ENCODE assay signal across 8 mouse cellular contexts in genomic region chr8:85037681-85038531, GRCm38 (mm10). TPM values are rescaled to one million over a fixed set of nuclear protein-coding genes. Genes with fewer than 3 reads are reported as not detected.
DNase-seq lines count a peak whose midpoint lies in the region; ATAC-seq and TF ChIP-seq lines count a peak whose summit lies in the region.

No protein-coding gene starts in this region.

- no peaks in the 10 kb centered on the region for H3K9me3 ChIP-seq in heart, embryonic 10.5 days
- H3K9me3 ChIP-seq in liver, embryonic 12.5 days (replicated peaks) = no peaks in the 10 kb centered on the region
- no peaks in the 10 kb centered on the region for H3K9me3 ChIP-seq in stomach, embryonic 15.5 days

- DNase-seq in urinary bladder, adult 18-20 months (ENCODE audit: low spot score in 2 of 2) = peak; percentile 35 to 65
- no peak for DNase-seq in urinary bladder, postnatal 10 days (ENCODE audit: low spot score)
- DNase-seq in heart, embryonic 10.5 days (ENCODE audit: low spot score) = peak; percentile 89
- DNase-seq in kidney, adult 9 months = peak; percentile 39

- no peaks in the 10 kb centered on the region; the same call in 1 of the 2 replicates for H3K4me1 ChIP-seq in cortical plate, adult 2 months (ENCODE audit: control insufficient read depth, insufficient read depth, low read length)
- H3K4me1 ChIP-seq in heart, embryonic 10.5 days = peaks cover 26% of the 10 kb centered on the region
- H3K4me1 ChIP-seq in liver, embryonic 12.5 days = peaks cover 76% of the 10 kb centered on the region
- peaks cover 23% of the 10 kb centered on the region for H3K4me1 ChIP-seq in stomach, embryonic 15.5 days

- peak overlapping the region; percentile 68 for H3K4me3 ChIP-seq in cortical plate, adult 2 months (ENCODE audit: insufficient read depth, low read length)
- H3K4me3 ChIP-seq in heart, embryonic 10.5 days = peak overlapping the region; percentile 85
- H3K4me3 ChIP-seq in liver, embryonic 12.5 days = peak overlapping the region; percentile 86
- H3K4me3 ChIP-seq in myocyte = peak overlapping the region; percentile 95
- H3K4me3 ChIP-seq in stomach, embryonic 15.5 days (replicated peaks) = peak overlapping the region; percentile 77

- peak overlapping the region; percentile 94 for H3K9ac ChIP-seq in liver, embryonic 12.5 days
- H3K9ac ChIP-seq in stomach, embryonic 15.5 days = peak overlapping the region; percentile 87

- H3K4me2 ChIP-seq in liver, embryonic 12.5 days = peak overlapping the region; percentile 98
- H3K4me2 ChIP-seq in myocyte (ENCODE audit: low read depth) = peak overlapping the region; percentile 70
- peak overlapping the region; percentile 79 for H3K4me2 ChIP-seq in stomach, embryonic 15.5 days

- H3K36me3 ChIP-seq in heart, embryonic 10.5 days = peaks cover 42% of the 10 kb centered on the region
- H3K36me3 ChIP-seq in liver, embryonic 12.5 days = peaks cover 51% of the 10 kb centered on the region
- peaks cover 26% of the 10 kb centered on the region for H3K36me3 ChIP-seq in myocyte (ENCODE audit: control insufficient read depth, insufficient read depth)
- peaks cover 21% of the 10 kb centered on the region for H3K36me3 ChIP-seq in stomach, embryonic 15.5 days

- TF ChIP-seq POLR2A in cortical plate, adult 2 months (IDR thresholded peaks at IDR 0.05; ENCODE audit: extremely low read depth, insufficient read depth, low read length) = peak; percentile 39; the same call in 1 of the 2 replicates
- TF ChIP-seq POLR2A in myocyte (IDR thresholded peaks at IDR 0.05; ENCODE audit: insufficient read length, low read depth) = no peak

- no peaks in the 10 kb centered on the region for H3K27me3 ChIP-seq in heart, embryonic 10.5 days (ENCODE audit: insufficient read depth, poor library complexity, severe bottlenecking)
- H3K27me3 ChIP-seq in liver, embryonic 12.5 days (replicated peaks) = no peaks in the 10 kb centered on the region
- no peaks in the 10 kb centered on the region for H3K27me3 ChIP-seq in myocyte (ENCODE audit: control insufficient read depth, insufficient read depth, insufficient read length)
- no peaks in the 10 kb centered on the region for H3K27me3 ChIP-seq in stomach, embryonic 15.5 days (replicated peaks)

- peaks cover 50% of the 10 kb centered on the region for H3K79me2 ChIP-seq in myocyte (ENCODE audit: control insufficient read depth, insufficient read depth)

- peak overlapping the region; percentile 42 for H3ac ChIP-seq in myocyte (ENCODE audit: control insufficient read depth, insufficient read length)

- whole genome bisulfite sequencing in heart, embryonic 10.5 days = under 1% methylated on average over 57 of the region's 57 CpGs
- 1% methylated on average over 57 of the region's 57 CpGs for WGBS in liver, embryonic 12.5 days (ENCODE audit: insufficient replicate concordance)
- under 1% methylated on average over 51 of the region's 57 CpGs for WGBS in stomach, embryonic 15.5 days

- peak; percentile 53 for ATAC-seq in liver, embryonic 12.5 days
- ATAC-seq in stomach, embryonic 15.5 days (ENCODE audit: insufficient read depth, low FRiP score, low read depth) = peak; percentile 9; the same call in 1 of the 2 replicates

- H3K27ac ChIP-seq in cortical plate, adult 2 months (ENCODE audit: insufficient read depth, low read length) = peak overlapping the region; percentile 23; the same call in 1 of the 2 replicates
- H3K27ac ChIP-seq in heart, embryonic 10.5 days = peak overlapping the region; percentile 96
- H3K27ac ChIP-seq in liver, embryonic 12.5 days = peak overlapping the region; percentile 97
- peak overlapping the region; percentile 100 for H3K27ac ChIP-seq in stomach, embryonic 15.5 days

- no peak for TF ChIP-seq CTCF in cortical plate, adult 2 months (IDR thresholded peaks at IDR 0.05; ENCODE audit: extremely low read depth, insufficient read depth, low read length)

TF ChIP-seq in myocyte, 11 proteins besides CTCF, POLR2A, EP300 and RAD21:
- TF ChIP-seq USF1 (IDR thresholded peaks at IDR 0.05; ENCODE audit: low read depth) = no peak
- no peak for TF ChIP-seq REST (IDR thresholded peaks at IDR 0.05; ENCODE audit: insufficient read depth, insufficient read length)
- peak; percentile 31 for TF ChIP-seq POLR2AphosphoS2 (IDR thresholded peaks at IDR 0.05; ENCODE audit: insufficient read length, low read depth)
- TF ChIP-seq MYOD1 (IDR thresholded peaks at IDR 0.05; ENCODE audit: control insufficient read depth in 1 of 3, insufficient read length in 2 of 3, low read depth in 2 of 3) = no peak

RNA-seq across cellular contexts. Expression of gene Tnpo2, which starts 1.2 kb away (rescaled TPM):
- polyA plus RNA-seq in cortical plate, adult 2 months (2012; rRNA removed) = 110 and 112 TPM in 2 replicates
- 27.2 and 28.4 TPM in 2 replicates for polyA plus RNA-seq in heart, embryonic 10.5 days (2016; fragmentation: Nextera tagmentation; extraction: Ambion mirVana)
- 31.1 and 32.3 TPM in 2 replicates for polyA plus RNA-seq in liver, embryonic 12.5 days (2016; fragmentation: Nextera tagmentation; extraction: Ambion mirVana)
- polyA plus RNA-seq in myocyte (2012; fragmentation: generic; extraction: Trizol) = 46.3 TPM
- 26.9 and 31.9 TPM in 2 replicates for polyA plus RNA-seq in stomach, embryonic 15.5 days (2015; fragmentation: Nextera tagmentation; extraction: Ambion mirVana)

RNA-seq across cellular contexts. Expression of gene Trir, which starts 11.3 kb away (rescaled TPM):
- 118 and 119 TPM in 2 replicates for polyA plus RNA-seq in cortical plate, adult 2 months (2012; rRNA removed)
- polyA plus RNA-seq in heart, embryonic 10.5 days (2016; fragmentation: Nextera tagmentation; extraction: Ambion mirVana) = 85.6 and 133 TPM in 2 replicates
- polyA plus RNA-seq in liver, embryonic 12.5 days (2016; fragmentation: Nextera tagmentation; extraction: Ambion mirVana) = 133 and 139 TPM in 2 replicates
- 198 TPM for polyA plus RNA-seq in myocyte (2012; fragmentation: generic; extraction: Trizol)
- polyA plus RNA-seq in stomach, embryonic 15.5 days (2015; fragmentation: Nextera tagmentation; extraction: Ambion mirVana) = 104 and 132 TPM in 2 replicates

RNA-seq across cellular contexts. Expression of gene Asna1, which starts 12.8 kb away (rescaled TPM):
- 267 and 268 TPM in 2 replicates for polyA plus RNA-seq in cortical plate, adult 2 months (2012; rRNA removed)
- 149 and 157 TPM in 2 replicates for polyA plus RNA-seq in heart, embryonic 10.5 days (2016; fragmentation: Nextera tagmentation; extraction: Ambion mirVana)
- 85.8 and 87.3 TPM in 2 replicates for polyA plus RNA-seq in liver, embryonic 12.5 days (2016; fragmentation: Nextera tagmentation; extraction: Ambion mirVana)
- polyA plus RNA-seq in myocyte (2012; fragmentation: generic; extraction: Trizol) = 204 TPM
- 108 and 115 TPM in 2 replicates for polyA plus RNA-seq in stomach, embryonic 15.5 days (2015; fragmentation: Nextera tagmentation; extraction: Ambion mirVana)

RNA-seq across cellular contexts. Expression of gene Fbxw9, which starts 21.9 kb away (rescaled TPM):
- 45.1 and 45.8 TPM in 2 replicates for polyA plus RNA-seq in cortical plate, adult 2 months (2012; rRNA removed)
- 20.2 and 21.0 TPM in 2 replicates for polyA plus RNA-seq in heart, embryonic 10.5 days (2016; fragmentation: Nextera tagmentation; extraction: Ambion mirVana)
- polyA plus RNA-seq in liver, embryonic 12.5 days (2016; fragmentation: Nextera tagmentation; extraction: Ambion mirVana) = 8.5 and 9.5 TPM in 2 replicates
- 26.8 TPM for polyA plus RNA-seq in myocyte (2012; fragmentation: generic; extraction: Trizol)
- polyA plus RNA-seq in stomach, embryonic 15.5 days (2015; fragmentation: Nextera tagmentation; extraction: Ambion mirVana) = 29.0 and 29.4 TPM in 2 replicates

RNA-seq across cellular contexts. Expression of gene Best2, which starts 23.6 kb away (rescaled TPM):
- not detected in 2 replicates for polyA plus RNA-seq in cortical plate, adult 2 months (2012; rRNA removed)
- not detected in 2 replicates for polyA plus RNA-seq in heart, embryonic 10.5 days (2016; fragmentation: Nextera tagmentation; extraction: Ambion mirVana)
- polyA plus RNA-seq in liver, embryonic 12.5 days (2016; fragmentation: Nextera tagmentation; extraction: Ambion mirVana) = not detected in 2 replicates
- not detected for polyA plus RNA-seq in myocyte (2012; fragmentation: generic; extraction: Trizol)
- 0.23 and 0.49 TPM in 2 replicates for polyA plus RNA-seq in stomach, embryonic 15.5 days (2015; fragmentation: Nextera tagmentation; extraction: Ambion mirVana)

Comparison
In these comparisons a context has a peak if more than half of its experiments do, and no peak if none do; other contexts are left out.
1. H3K27ac ChIP-seq: peak in every context shown above with its lines; median percentile 100 in stomach, embryonic 15.5 days; 97 in liver, embryonic 12.5 days; 96 in heart, embryonic 10.5 days; 23 in cortical plate, adult 2 months.